12 mouse cellular contexts compared by ENCODE assay signal in the genomic region with DNA sequence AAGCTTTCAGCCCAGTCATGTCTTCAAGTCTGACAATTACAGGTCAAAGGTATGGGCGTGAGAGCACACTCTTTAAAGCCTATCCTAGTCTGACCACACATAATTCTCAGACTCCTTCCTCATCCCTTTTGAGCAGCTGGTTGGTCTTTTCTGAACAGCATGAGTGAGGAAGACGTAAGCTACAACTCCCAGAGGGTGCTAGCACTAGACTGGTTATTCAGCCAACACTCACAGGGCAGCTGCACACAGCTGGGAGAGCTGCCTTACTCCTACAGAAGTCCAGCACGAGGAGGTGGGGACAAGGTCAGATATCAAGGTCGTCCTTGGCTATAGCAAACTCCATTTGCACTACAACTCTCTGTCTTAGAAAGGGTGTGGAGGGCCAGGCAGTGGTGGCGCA. TPM values are rescaled to one million over a fixed set of nuclear protein-coding genes. Genes with fewer than 3 reads are reported as not detected.
DNase-seq lines count a peak whose midpoint lies in the region; ATAC-seq lines count a peak whose summit lies in the region.
"Had no signal": no experiment of that assay in that cellular context is flagged by ENCODE, and none has a peak within 500 bp of the region (broad histone marks: within the 10 kb centered on the region; RNA-seq: fewer than 3 reads in every experiment).

No protein-coding gene starts in this region.

- H3K4me2 ChIP-seq in intestine, embryonic 16.5 days (ENCODE audit: low read depth, low read length): no peak overlapping the region
- no peak overlapping the region for H3K4me2 ChIP-seq in midbrain, embryonic 14.5 days (ENCODE audit: low read length)

- ATAC-seq in intestine, embryonic 16.5 days: peak; percentile 75
- no peak for ATAC-seq in megakaryocyte-erythroid progenitor cell, adult 5-6 weeks (replicated peaks; ENCODE audit: low FRiP score, low TSS enrichment, poor library complexity, severe bottlenecking)
- no peak for ATAC-seq in midbrain, embryonic 14.5 days (ENCODE audit: low FRiP score, low TSS enrichment)
- ATAC-seq: midbrain, embryonic 16.5 days had no signal

- no peak overlapping the region for H3K4me3 ChIP-seq in intestine, embryonic 16.5 days (ENCODE audit: low read length)
- no peak overlapping the region for H3K4me3 ChIP-seq in midbrain, embryonic 14.5 days (replicated peaks; ENCODE audit: low read depth, low read length)
- H3K4me3 ChIP-seq: hindbrain, embryonic 10.5 days had no signal

- H3K36me3 ChIP-seq in intestine, embryonic 16.5 days (ENCODE audit: control insufficient read depth, insufficient read depth, low read length): no peaks in the 10 kb centered on the region
- H3K36me3 ChIP-seq in midbrain, embryonic 14.5 days (ENCODE audit: control insufficient read depth, insufficient read depth, low read length): peaks cover 28% of the 10 kb centered on the region

- WGBS in intestine, embryonic 16.5 days: 65% methylated on average over 5 of the region's 5 CpGs
- 88% methylated on average over 5 of the region's 5 CpGs for WGBS in midbrain, embryonic 14.5 days

- no peaks in the 10 kb centered on the region for H3K4me1 ChIP-seq in intestine, embryonic 16.5 days (ENCODE audit: control insufficient read depth, insufficient read depth, low read length)
- H3K4me1 ChIP-seq in midbrain, embryonic 14.5 days (ENCODE audit: control insufficient read depth, insufficient read depth, low read length): no peaks in the 10 kb centered on the region
- H3K4me1 ChIP-seq: hindbrain, embryonic 10.5 days had no signal

- DNase-seq in kidney, postnatal 4 days: peak; percentile 40 to 68
- no peak for DNase-seq in kidney, adult 18-20 months
- DNase-seq in heart, adult 9 months (ENCODE audit: low spot score in 2 of 2): peak; percentile 71 to 80
- peak; percentile 73 for DNase-seq in testis, postnatal 10 days (ENCODE audit: low spot score)
- DNase-seq in midbrain, embryonic 14.5 days: no peak
- DNase-seq: kidney, postnatal 36 days; left cerebral cortex, postnatal 4 days; thymus, postnatal 14 days had no signal

- no peak overlapping the region for H3K9ac ChIP-seq in intestine, embryonic 16.5 days (ENCODE audit: low read depth, low read length)
- H3K9ac ChIP-seq in midbrain, embryonic 14.5 days (replicated peaks; ENCODE audit: low read length): no peak overlapping the region

- no peaks in the 10 kb centered on the region for H3K9me3 ChIP-seq in intestine, embryonic 16.5 days (ENCODE audit: control insufficient read depth, low read length)
- no peaks in the 10 kb centered on the region for H3K9me3 ChIP-seq in midbrain, embryonic 14.5 days (ENCODE audit: control insufficient read depth, low read length)
- H3K9me3 ChIP-seq: hindbrain, embryonic 10.5 days had no signal

- H3K27me3 ChIP-seq in intestine, embryonic 16.5 days (replicated peaks; ENCODE audit: control insufficient read depth, insufficient read depth, low read length): no peaks in the 10 kb centered on the region
- no peaks in the 10 kb centered on the region for H3K27me3 ChIP-seq in midbrain, embryonic 14.5 days (ENCODE audit: control insufficient read depth, insufficient read depth, low read length)

- no peak overlapping the region for H3K27ac ChIP-seq in intestine, embryonic 16.5 days (ENCODE audit: low read length)
- no peak overlapping the region for H3K27ac ChIP-seq in midbrain, embryonic 14.5 days (replicated peaks; ENCODE audit: low read depth, low read length)
- H3K27ac ChIP-seq: hindbrain, embryonic 10.5 days had no signal

RNA-seq across cellular contexts. Expression of a gene that starts 7.4 kb away (rescaled TPM):
- polyA plus RNA-seq in intestine, embryonic 16.5 days (2015; fragmentation: Nextera tagmentation; extraction: Ambion mirVana): 10.8 and 12.9 TPM in 2 replicates
- 17.7 and 24.3 TPM in 2 replicates for total RNA-seq in megakaryocyte-erythroid progenitor cell, adult 5-6 weeks (2014; fragmentation: Nextera tagmentation)
- total RNA-seq in megakaryocyte-erythroid progenitor cell, adult 5-6 weeks (2017): 1.9 and 11.0 TPM in 2 replicates
- polyA plus RNA-seq in midbrain, embryonic 14.5 days (2014; fragmentation: Nextera tagmentation; extraction: Ambion mirVana): 22.1 and 22.4 TPM in 2 replicates

RNA-seq across cellular contexts. Expression of a gene that starts 18.9 kb away (rescaled TPM):
- 3.8 and 8.5 TPM in 2 replicates for polyA plus RNA-seq in intestine, embryonic 16.5 days (2015; fragmentation: Nextera tagmentation; extraction: Ambion mirVana)
- 415 TPM in 1 of 2 replicates, not detected in the other for total RNA-seq in megakaryocyte-erythroid progenitor cell, adult 5-6 weeks (2014; fragmentation: Nextera tagmentation)
- total RNA-seq in megakaryocyte-erythroid progenitor cell, adult 5-6 weeks (2017): 12.5 and 64.5 TPM in 2 replicates
- polyA plus RNA-seq in midbrain, embryonic 14.5 days (2014; fragmentation: Nextera tagmentation; extraction: Ambion mirVana): 0.34 TPM in 1 of 2 replicates, not detected in the other
- polyA plus RNA-seq: hindbrain, embryonic 10.5 days had no signal

Comparison
In these comparisons a context has a peak if more than half of its experiments do, and no peak if none do; other contexts are left out.
1. DNase-seq: peak in kidney, postnatal 4 days (2 of 2), heart, adult 9 months (2 of 2) and testis, postnatal 10 days (single experiment); none in kidney, adult 18-20 months (single experiment) and midbrain, embryonic 14.5 days (single experiment).